17 mouse cellular contexts compared by ENCODE assay signal in genomic region chr10:128210131-128210530, GRCm38 (mm10). TPM values are rescaled to one million over a fixed set of nuclear protein-coding genes. Genes with fewer than 3 reads are reported as not detected.
DNase-seq lines count a peak whose midpoint lies in the region; ATAC-seq lines count a peak whose summit lies in the region.
"Had no signal": no experiment of that assay in that cellular context is flagged by ENCODE, and none has a peak within 500 bp of the region (broad histone marks: within the 10 kb centered on the region; RNA-seq: fewer than 3 reads in every experiment).

No protein-coding gene starts in this region.

- no peak for DNase-seq in heart, embryonic 10.5 days (ENCODE audit: low spot score)
- no peak for DNase-seq in heart, adult 18-20 months
- no peak for DNase-seq in midbrain, embryonic 11.5 days (ENCODE audit: low spot score, missing footprints)
- no peak for DNase-seq in liver, embryonic 11.5 days (ENCODE audit: low spot score)
- DNase-seq in left cerebral cortex, adult 18-20 months (ENCODE audit: low spot score in 2 of 2) = no peak
- no peak for DNase-seq in ovary, adult 18-20 months (ENCODE audit: low spot score)
- DNase-seq in urinary bladder, postnatal 10 days (ENCODE audit: low spot score) = no peak
- DNase-seq: adrenal gland, adult 8-10 months; cerebellum, postnatal 25 days; left cerebral cortex, postnatal 4 days; right cerebral cortex, adult 18-20 months had no signal

- peaks cover 19% of the 10 kb centered on the region; the same call in 1 of the 2 replicates for H3K36me3 ChIP-seq in heart, embryonic 10.5 days
- H3K36me3 ChIP-seq in midbrain, embryonic 12.5 days = peaks cover 7% of the 10 kb centered on the region; the same call in 1 of the 2 replicates
- H3K36me3 ChIP-seq in midbrain, embryonic 11.5 days (ENCODE audit: control insufficient read depth, insufficient read depth, low read length) = no peaks in the 10 kb centered on the region; the same call in 1 of the 2 replicates
- no peaks in the 10 kb centered on the region for H3K36me3 ChIP-seq in liver, embryonic 11.5 days (ENCODE audit: control insufficient read depth, insufficient read depth, low read length)

- 94% methylated on average over 2 of the region's 2 CpGs for WGBS in heart, embryonic 10.5 days
- whole genome bisulfite sequencing in midbrain, embryonic 12.5 days = 98% methylated on average over 2 of the region's 2 CpGs
- 89% methylated on average over 2 of the region's 2 CpGs for WGBS in midbrain, embryonic 11.5 days
- 91% methylated on average over 2 of the region's 2 CpGs for WGBS in liver, embryonic 11.5 days

- peaks cover 16% of the 10 kb centered on the region for H3K4me1 ChIP-seq in heart, embryonic 10.5 days
- H3K4me1 ChIP-seq in midbrain, embryonic 12.5 days = peaks cover 16% of the 10 kb centered on the region
- peaks cover 5% of the 10 kb centered on the region; the same call in 1 of the 2 replicates for H3K4me1 ChIP-seq in midbrain, embryonic 11.5 days (ENCODE audit: control insufficient read depth, insufficient read depth, low read length)
- H3K4me1 ChIP-seq in liver, embryonic 11.5 days (replicated peaks; ENCODE audit: control insufficient read depth, insufficient read depth, low read length) = peaks cover 8% of the 10 kb centered on the region

- H3K4me3 ChIP-seq in heart, embryonic 10.5 days = peak overlapping the region; percentile 84; the same call in 1 of the 2 replicates
- H3K4me3 ChIP-seq in midbrain, embryonic 12.5 days = no peak overlapping the region
- H3K4me3 ChIP-seq in midbrain, embryonic 11.5 days (ENCODE audit: low read depth, low read length) = no peak overlapping the region
- no peak overlapping the region; the same call in 1 of the 2 replicates for H3K4me3 ChIP-seq in liver, embryonic 11.5 days (ENCODE audit: low read depth, low read length)

- no peak overlapping the region for H3K9ac ChIP-seq in midbrain, embryonic 12.5 days (replicated peaks)
- no peak overlapping the region for H3K9ac ChIP-seq in midbrain, embryonic 11.5 days (ENCODE audit: low read length)
- H3K9ac ChIP-seq in liver, embryonic 11.5 days (ENCODE audit: low read depth, low read length) = no peak overlapping the region; the same call in 1 of the 2 replicates

- no peak overlapping the region for H3K27ac ChIP-seq in heart, embryonic 10.5 days
- no peak overlapping the region for H3K27ac ChIP-seq in midbrain, embryonic 12.5 days (replicated peaks)
- H3K27ac ChIP-seq in midbrain, embryonic 11.5 days (ENCODE audit: low read depth, low read length) = no peak overlapping the region
- no peak overlapping the region for H3K27ac ChIP-seq in liver, embryonic 11.5 days (ENCODE audit: low read depth, low read length)
- H3K27ac ChIP-seq: layer of hippocampus, adult 2 months; macrophage had no signal

- H3K4me2 ChIP-seq in midbrain, embryonic 12.5 days (replicated peaks) = peak overlapping the region; percentile 82
- H3K4me2 ChIP-seq in midbrain, embryonic 11.5 days = no peak overlapping the region
- peak overlapping the region; percentile 80 for H3K4me2 ChIP-seq in liver, embryonic 11.5 days

- no peak for ATAC-seq in midbrain, embryonic 12.5 days (ENCODE audit: low FRiP score, low read depth)
- ATAC-seq in midbrain, embryonic 11.5 days (ENCODE audit: low FRiP score) = no peak
- ATAC-seq in liver, embryonic 11.5 days (replicated peaks; ENCODE audit: low FRiP score) = no peak

- peaks cover 16% of the 10 kb centered on the region for H3K27me3 ChIP-seq in heart, embryonic 10.5 days (ENCODE audit: insufficient read depth, poor library complexity, severe bottlenecking)
- peaks cover 10% of the 10 kb centered on the region for H3K27me3 ChIP-seq in midbrain, embryonic 12.5 days
- 0 out of 2 replicates have a peak, but pooled peaks cover 3% of the 10 kb centered on the region for H3K27me3 ChIP-seq in midbrain, embryonic 11.5 days (ENCODE audit: control insufficient read depth, insufficient read depth, low read length)
- no peaks in the 10 kb centered on the region for H3K27me3 ChIP-seq in liver, embryonic 11.5 days (replicated peaks; ENCODE audit: control insufficient read depth, insufficient read depth, low read length)

- no peaks in the 10 kb centered on the region for H3K9me3 ChIP-seq in heart, embryonic 10.5 days
- no peaks in the 10 kb centered on the region for H3K9me3 ChIP-seq in midbrain, embryonic 12.5 days
- H3K9me3 ChIP-seq in midbrain, embryonic 11.5 days (ENCODE audit: control insufficient read depth, low read length) = no peaks in the 10 kb centered on the region
- H3K9me3 ChIP-seq in liver, embryonic 11.5 days (ENCODE audit: control insufficient read depth, low read length) = no peaks in the 10 kb centered on the region

RNA-seq across cellular contexts. Expression of gene Spryd4, which starts 1.5 kb away (rescaled TPM):
- 37.9 and 41.9 TPM in 2 replicates for polyA plus RNA-seq in heart, embryonic 10.5 days (2016; fragmentation: Nextera tagmentation; extraction: Ambion mirVana)
- total RNA-seq in heart, adult 18-20 months (2021) = 10 to 100 TPM; 37.9 to 45.9 TPM
- 21.4 and 24.1 TPM in 2 replicates for polyA plus RNA-seq in midbrain, embryonic 12.5 days (2016; fragmentation: Nextera tagmentation; extraction: Ambion mirVana)
- 25.7 and 27.5 TPM in 2 replicates for polyA plus RNA-seq in midbrain, embryonic 11.5 days (2014; fragmentation: Nextera tagmentation; extraction: Ambion mirVana)
- 32.4 and 37.4 TPM in 2 replicates for polyA plus RNA-seq in liver, embryonic 11.5 days (2014; fragmentation: Nextera tagmentation; extraction: Ambion mirVana)
- 10 to 100 TPM; 10.4 to 10.8 TPM for total RNA-seq in left cerebral cortex, adult 18-20 months (2021)

RNA-seq across cellular contexts. Expression of gene Mip, which starts 15.5 kb away (rescaled TPM):
- not detected in 2 replicates for polyA plus RNA-seq in heart, embryonic 10.5 days (2016; fragmentation: Nextera tagmentation; extraction: Ambion mirVana)
- total RNA-seq in heart, adult 18-20 months (2021) = not detected
- 0.13 TPM in 1 of 2 replicates, not detected in the other for polyA plus RNA-seq in midbrain, embryonic 12.5 days (2016; fragmentation: Nextera tagmentation; extraction: Ambion mirVana)
- 0.12 TPM in 1 of 2 replicates, not detected in the other for polyA plus RNA-seq in midbrain, embryonic 11.5 days (2014; fragmentation: Nextera tagmentation; extraction: Ambion mirVana)
- polyA plus RNA-seq in liver, embryonic 11.5 days (2014; fragmentation: Nextera tagmentation; extraction: Ambion mirVana) = 0.08 TPM in 1 of 2 replicates, not detected in the other
- total RNA-seq in left cerebral cortex, adult 18-20 months (2021) = not detected
- total RNA-seq: adrenal gland, adult 8-10 months; gastrocnemius, adult 18-20 months; layer of hippocampus, adult 2 months; left cerebral cortex, postnatal 4 days had no signal
- polyA plus RNA-seq: heart, postnatal 0 days; macrophage; thymus, postnatal 0 days had no signal

RNA-seq across cellular contexts. Expression of gene Gls2, which starts 15.9 kb away (rescaled TPM):
- 0.86 and 1.1 TPM in 2 replicates for polyA plus RNA-seq in heart, embryonic 10.5 days (2016; fragmentation: Nextera tagmentation; extraction: Ambion mirVana)
- 1 to 10 TPM in 1 of 2 experiments, under 1 TPM in 1; 0.25 to 1.4 TPM for total RNA-seq in heart, adult 18-20 months (2021)
- 0.71 and 0.91 TPM in 2 replicates for polyA plus RNA-seq in midbrain, embryonic 12.5 days (2016; fragmentation: Nextera tagmentation; extraction: Ambion mirVana)
- 0.72 and 0.82 TPM in 2 replicates for polyA plus RNA-seq in midbrain, embryonic 11.5 days (2014; fragmentation: Nextera tagmentation; extraction: Ambion mirVana)
- 3.1 and 3.4 TPM in 2 replicates for polyA plus RNA-seq in liver, embryonic 11.5 days (2014; fragmentation: Nextera tagmentation; extraction: Ambion mirVana)
- 10 to 100 TPM; 33.0 to 39.9 TPM for total RNA-seq in left cerebral cortex, adult 18-20 months (2021)
- polyA plus RNA-seq: macrophage had no signal

RNA-seq across cellular contexts. Expression of gene Timeless, which starts 21.7 kb away (rescaled TPM):
- 48.1 and 69.3 TPM in 2 replicates for polyA plus RNA-seq in heart, embryonic 10.5 days (2016; fragmentation: Nextera tagmentation; extraction: Ambion mirVana)
- 1 to 10 TPM; 6.0 to 7.3 TPM for total RNA-seq in heart, adult 18-20 months (2021)
- polyA plus RNA-seq in midbrain, embryonic 12.5 days (2016; fragmentation: Nextera tagmentation; extraction: Ambion mirVana) = 54.9 and 58.4 TPM in 2 replicates
- 48.1 and 52.5 TPM in 2 replicates for polyA plus RNA-seq in midbrain, embryonic 11.5 days (2014; fragmentation: Nextera tagmentation; extraction: Ambion mirVana)
- polyA plus RNA-seq in liver, embryonic 11.5 days (2014; fragmentation: Nextera tagmentation; extraction: Ambion mirVana) = 67.5 and 71.2 TPM in 2 replicates
- total RNA-seq in left cerebral cortex, adult 18-20 months (2021) = 1 to 10 TPM; 7.0 to 9.2 TPM

RNA-seq across cellular contexts. Expression of gene Rbms2, which starts 30.0 kb away (rescaled TPM):
- 32.5 and 38.6 TPM in 2 replicates for polyA plus RNA-seq in heart, embryonic 10.5 days (2016; fragmentation: Nextera tagmentation; extraction: Ambion mirVana)
- total RNA-seq in heart, adult 18-20 months (2021) = 100 to 1,000 TPM in 1 of 2 experiments, 10 to 100 TPM in 1; 78.1 to 100 TPM
- polyA plus RNA-seq in midbrain, embryonic 12.5 days (2016; fragmentation: Nextera tagmentation; extraction: Ambion mirVana) = 19.6 and 21.6 TPM in 2 replicates
- polyA plus RNA-seq in midbrain, embryonic 11.5 days (2014; fragmentation: Nextera tagmentation; extraction: Ambion mirVana) = 19.7 TPM in 2 replicates
- 14.6 and 17.0 TPM in 2 replicates for polyA plus RNA-seq in liver, embryonic 11.5 days (2014; fragmentation: Nextera tagmentation; extraction: Ambion mirVana)
- total RNA-seq in left cerebral cortex, adult 18-20 months (2021) = 10 to 100 TPM; 14.9 to 15.4 TPM
